Mouse (Mus musculus) midbrain, embryonic 12.5 days (tissue): ENCODE data around the gene Rps6kl1. TPM values are rescaled to one million over a fixed set of nuclear protein-coding genes. Genes with fewer than 3 reads are reported as not detected.

Experiments used
- ATAC-seq: fragments of 200-750 bp; cut with Nextera tagmentation; 2 replicates; pipeline ENCODE4 v1.8.0; 2017; ENCODE audit warnings: low read depth, moderate TSS enrichment, moderate library complexity; ENCODE audit not compliant: low FRiP score
- H3K27ac ChIP-seq: fragments of 300-500 bp; sonication (generic); replicated peaks from 2 replicates; pipeline ENCODE4 v1.5.1; 2016; ENCODE audit warnings: mild to moderate bottlenecking
- H3K27me3 ChIP-seq: fragments of 300-500 bp; sonication (generic); 2 replicates; pipeline ENCODE4 v1.6.1; 2016; ENCODE audit warnings: mild to moderate bottlenecking
- H3K36me3 ChIP-seq: fragments of 300-500 bp; sonication (generic); 2 replicates; pipeline ENCODE4 v1.6.1; 2016
- H3K4me1 ChIP-seq: fragments of 300-500 bp; sonication (generic); 2 replicates; pipeline ENCODE4 v1.6.1; 2016
- H3K4me2 ChIP-seq: fragments of 300-500 bp; sonication (generic); replicated peaks from 2 replicates; pipeline ENCODE4 v1.6.1; 2016; ENCODE audit warnings: mild to moderate bottlenecking, moderate library complexity
- H3K4me3 ChIP-seq: fragments of 300-500 bp; sonication (generic); 2 replicates; pipeline ENCODE4 v1.5.1; 2016; ENCODE audit warnings: mild to moderate bottlenecking
- H3K9ac ChIP-seq: fragments of 300-500 bp; sonication (generic); replicated peaks from 2 replicates; pipeline ENCODE4 v1.6.1; 2016; ENCODE audit warnings: mild to moderate bottlenecking, moderate library complexity
- H3K9me3 ChIP-seq: fragments of 300-500 bp; sonication (generic); 2 replicates; pipeline ENCODE4 v1.6.1; 2016; ENCODE audit warnings: mild to moderate bottlenecking
- WGBS: fragments of 180-500 bp; shearing (Covaris S2); methylation state at CpG from one replicate; pipeline ENCODE4 v1.1.7; 2016; 5-methylcytosine and 5-hydroxymethylcytosine counted together
- polyA plus RNA-seq: library from polyadenylated mRNA; unstranded; fragments of >200 nt; fragmentation: Nextera tagmentation; extraction: Ambion mirVana; gene quantifications from 2 replicates; pipeline ENCODE4 v1.2.1, GENCODE M21; 2016

Gene Rps6kl1
- polyA plus RNA-seq, 1 experiment from 2014 or later, result 6.1 TPM

DNA sequence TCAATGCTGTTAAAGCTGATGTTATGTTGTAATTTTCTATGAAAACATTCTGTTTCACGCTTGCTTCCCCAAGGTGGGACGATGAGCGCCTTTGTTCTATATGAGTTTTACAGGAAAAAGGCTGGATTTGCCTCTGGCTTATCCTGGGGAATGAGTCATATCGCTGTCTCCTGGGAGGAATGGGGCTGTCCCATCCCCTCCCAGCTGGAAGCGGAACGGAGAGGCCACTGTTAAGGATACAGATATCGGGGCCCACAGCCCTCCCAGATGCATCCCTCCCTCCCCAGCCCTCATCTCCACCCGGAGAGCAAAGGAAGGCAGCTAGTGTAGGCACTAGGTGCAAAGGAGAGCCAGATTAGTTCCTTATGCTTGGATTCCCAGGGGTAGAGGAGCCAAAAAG, 34.7 kb upstream of the Rps6kl1 start:
- H3K9me3 ChIP-seq, result no peaks in the 10 kb centered on the region
- H3K9ac ChIP-seq, result no peak overlapping the region
- no peak for ATAC-seq
- no peak overlapping the region for H3K4me2 ChIP-seq
- no peak overlapping the region for H3K27ac ChIP-seq
- H3K4me1 ChIP-seq, result peaks cover 13% of the 10 kb centered on the region
- 76% methylated on average over 8 of the region's 8 CpGs for WGBS
- no peaks in the 10 kb centered on the region for H3K36me3 ChIP-seq
- no peak overlapping the region for H3K4me3 ChIP-seq
- peaks cover 5% of the 10 kb centered on the region; the same call in 1 of the 2 replicates for H3K27me3 ChIP-seq

DNA sequence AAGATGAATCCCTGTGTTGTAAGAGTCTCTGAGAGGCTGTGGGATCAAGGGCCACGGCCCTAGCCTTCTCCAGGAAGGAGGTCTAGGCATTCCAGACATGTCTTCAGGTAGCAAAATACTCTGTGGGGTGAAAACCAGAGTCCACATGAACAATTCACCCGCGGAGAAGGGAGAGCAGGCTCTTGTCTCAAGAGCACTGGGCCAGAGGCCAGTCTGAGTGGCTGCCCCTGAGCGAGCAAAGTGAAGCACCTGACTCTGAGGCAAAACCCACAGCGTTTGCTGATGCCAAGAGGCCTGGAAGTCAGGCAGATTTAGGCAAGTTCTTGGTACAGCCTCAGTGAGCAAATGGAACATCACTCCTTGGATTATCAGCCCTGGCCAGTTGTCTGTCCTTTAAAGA, 33.1 kb upstream of the Rps6kl1 start:
- Histone ChIP-seq H3K27ac (no peak overlapping the region), H3K36me3 (no peaks in the 10 kb centered on the region), H3K4me2 (no peak overlapping the region), H3K4me1 (peaks cover 13% of the 10 kb centered on the region), H3K27me3 (peaks cover 9% of the 10 kb centered on the region), H3K9me3 (no peaks in the 10 kb centered on the region), H3K4me3 (no peak overlapping the region), H3K9ac (no peak overlapping the region)
- WGBS, result 68% methylated on average over 5 of the region's 5 CpGs
- ATAC-seq, result no peak

DNA sequence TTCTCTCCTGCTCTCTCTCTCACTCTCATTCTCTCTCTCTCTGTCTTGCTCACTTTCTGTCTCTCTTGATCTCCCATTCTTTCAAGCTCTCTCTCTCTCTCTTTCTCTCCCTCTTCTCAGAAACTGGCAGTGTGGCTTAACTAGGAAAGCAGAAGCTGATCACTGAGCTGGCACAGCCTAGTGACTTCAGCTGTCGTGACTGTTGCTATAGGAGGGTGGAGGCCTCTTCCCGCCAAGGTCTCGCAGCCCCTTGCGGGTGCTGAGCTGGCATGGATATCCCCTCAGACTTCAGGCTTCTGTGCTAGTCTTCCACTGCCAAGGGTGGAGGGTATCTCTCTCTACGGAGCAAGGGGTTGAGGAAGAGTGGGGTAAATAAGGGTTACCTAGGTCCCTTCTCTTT, 31.8 kb upstream of the Rps6kl1 start:
- Histone ChIP-seq H3K4me1 (peaks cover 13% of the 10 kb centered on the region), H3K4me2 (no peak overlapping the region), H3K27ac (no peak overlapping the region), H3K4me3 (no peak overlapping the region), H3K27me3 (peaks cover 17% of the 10 kb centered on the region), H3K36me3 (no peaks in the 10 kb centered on the region), H3K9me3 (no peaks in the 10 kb centered on the region), H3K9ac (no peak overlapping the region)
- WGBS, result 71% methylated on average over 5 of the region's 5 CpGs
- no peak for ATAC-seq

DNA sequence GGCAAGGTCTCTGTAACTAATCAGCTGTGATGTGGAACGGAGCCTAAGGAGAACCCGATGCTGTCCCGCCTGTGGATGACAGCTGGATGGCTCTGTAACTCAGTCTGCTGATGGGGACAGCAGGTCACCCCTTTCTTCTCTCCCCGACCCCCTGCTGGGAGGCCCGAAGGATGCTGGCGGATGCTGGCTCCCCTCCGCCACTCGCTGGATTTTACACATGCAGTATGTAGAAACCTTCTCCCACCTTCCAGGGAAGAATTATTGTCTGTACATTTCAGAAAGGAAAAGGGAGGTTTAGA, 31.2 kb upstream of the Rps6kl1 start:
- Histone ChIP-seq H3K36me3 (no peaks in the 10 kb centered on the region), H3K9ac (peak overlapping the region; percentile 25; the same call in 1 of the 2 replicates), H3K4me3 (no peak overlapping the region), H3K4me2 (peak overlapping the region; percentile 28), H3K4me1 (peaks cover 15% of the 10 kb centered on the region), H3K27me3 (peaks cover 23% of the 10 kb centered on the region), H3K9me3 (no peaks in the 10 kb centered on the region), H3K27ac (no peak overlapping the region)
- 8% methylated on average over 8 of the region's 8 CpGs for WGBS
- ATAC-seq, result no peak

DNA sequence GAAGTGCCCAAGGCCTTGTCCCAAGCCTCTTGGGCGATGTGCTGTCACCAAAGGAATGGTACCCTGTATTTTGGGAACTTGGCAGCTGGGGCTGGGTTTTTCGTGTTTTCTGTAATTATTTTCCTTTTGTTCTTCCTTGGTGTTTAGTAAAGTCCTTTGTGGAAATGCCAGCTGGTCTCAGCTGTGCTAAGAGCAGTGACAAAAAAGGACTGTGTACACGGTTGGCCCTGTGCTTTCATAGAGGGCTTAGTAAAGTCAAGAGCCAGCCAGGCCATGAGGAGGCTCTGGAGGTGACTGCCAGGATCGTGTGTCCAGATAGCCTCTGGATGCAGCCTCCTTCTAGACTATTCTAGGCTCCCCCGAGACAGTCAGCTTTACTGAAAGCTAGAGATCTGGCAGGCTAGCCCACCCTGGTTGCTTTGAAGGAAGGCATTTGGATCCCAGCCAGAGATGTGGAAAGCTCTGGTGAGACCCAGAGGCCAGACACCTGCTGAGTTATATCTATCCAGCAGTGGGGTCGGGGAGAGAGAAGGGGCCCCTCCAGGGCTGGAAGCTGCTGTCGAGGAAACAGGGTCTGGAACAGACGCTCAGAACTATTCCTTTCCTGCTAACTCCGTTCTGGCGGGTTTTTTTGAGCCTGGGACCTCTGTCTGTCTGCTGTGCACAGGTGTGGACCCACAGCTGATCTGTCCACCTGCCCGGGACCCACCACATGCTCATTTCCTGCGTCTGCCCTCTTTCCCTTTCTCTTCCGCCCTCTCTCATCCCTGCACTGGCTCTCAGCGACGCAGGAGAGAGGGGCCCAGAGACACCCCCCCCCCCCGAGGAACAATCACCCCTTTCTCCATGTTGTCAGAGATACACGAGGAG, 30.6 kb upstream of the Rps6kl1 start:
- Histone ChIP-seq H3K4me3 (no peak overlapping the region), H3K9me3 (no peaks in the 10 kb centered on the region), H3K36me3 (no peaks in the 10 kb centered on the region), H3K27ac (no peak overlapping the region), H3K4me2 (peak overlapping the region; percentile 28), H3K27me3 (peaks cover 29% of the 10 kb centered on the region), H3K9ac (peak overlapping the region; percentile 25; the same call in 1 of the 2 replicates), H3K4me1 (peaks cover 21% of the 10 kb centered on the region)
- 0 out of 2 replicates have a peak, but pooled peaks have one; percentile 16 for ATAC-seq
- 29% methylated on average over 17 of the region's 17 CpGs for WGBS

DNA sequence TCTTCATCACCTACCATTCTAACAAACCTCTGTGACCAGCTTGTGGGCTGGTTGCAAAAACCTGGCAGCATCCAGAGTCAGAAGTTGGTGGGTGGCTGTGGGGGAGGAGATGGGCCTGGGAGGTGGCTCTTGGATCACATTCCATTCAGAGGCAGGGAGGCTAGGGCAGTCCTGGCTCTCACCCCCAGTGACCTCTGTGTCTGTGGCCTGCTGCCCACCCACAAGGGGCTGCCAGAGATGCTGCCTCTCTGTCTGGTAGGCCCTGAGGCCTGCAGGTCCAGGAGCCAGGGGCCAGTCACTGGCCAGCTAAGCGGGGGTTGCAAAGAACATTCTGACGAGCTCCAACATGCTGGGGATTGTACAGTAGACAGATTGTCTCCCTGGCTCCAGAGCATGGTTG, 27.2 kb upstream of the Rps6kl1 start:
- Histone ChIP-seq H3K9ac (no peak overlapping the region), H3K27ac (no peak overlapping the region), H3K27me3 (peaks cover 36% of the 10 kb centered on the region), H3K36me3 (no peaks in the 10 kb centered on the region), H3K4me1 (peaks cover 41% of the 10 kb centered on the region), H3K4me2 (no peak overlapping the region), H3K9me3 (no peaks in the 10 kb centered on the region), H3K4me3 (no peak overlapping the region)
- ATAC-seq, result no peak
- 64% methylated on average over 2 of the region's 2 CpGs for WGBS

DNA sequence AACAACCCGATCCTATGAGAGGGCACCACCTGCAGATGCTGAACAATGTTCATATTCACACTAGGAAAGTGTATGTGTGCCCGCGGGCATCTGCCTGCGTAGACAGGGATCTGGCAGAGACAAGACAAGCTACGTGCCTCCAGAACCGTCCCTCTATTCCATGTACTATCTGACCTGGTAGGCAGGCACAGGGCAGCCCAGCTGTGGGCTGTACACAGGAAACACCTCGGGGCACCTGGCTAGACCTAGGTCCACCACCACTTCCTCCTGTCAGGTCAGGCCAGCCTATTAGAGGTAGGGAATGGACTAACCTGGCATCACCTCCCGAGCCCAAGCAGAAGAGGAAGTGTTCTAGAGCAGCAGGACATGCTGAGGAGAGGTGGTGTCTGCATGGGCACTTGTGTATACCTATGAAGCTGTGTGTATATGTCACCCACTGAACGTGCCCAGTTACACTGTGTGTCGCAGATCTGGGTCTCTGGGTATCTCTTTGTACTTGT, 26.7 kb upstream of the Rps6kl1 start, which contains the start of gene Pgf:
Pgf (minus strand) TSS at position 51 of the 500 bp plus-strand sequence.
- H3K4me3 ChIP-seq, result peak within 1 kb of the TSS; percentile 31
- ATAC-seq, result no peak
- H3K36me3 ChIP-seq, result no peaks in the 10 kb centered on the region
- peak within 1 kb of the TSS; percentile 41 for H3K9ac ChIP-seq
- no peak within 1 kb of the TSS for H3K27ac ChIP-seq
- H3K4me2 ChIP-seq, result peak within 1 kb of the TSS; percentile 52
- H3K9me3 ChIP-seq, result no peaks in the 10 kb centered on the region
- 75% methylated on average over 10 of the region's 10 CpGs for WGBS
- peaks cover 41% of the 10 kb centered on the region for H3K4me1 ChIP-seq
- peaks cover 32% of the 10 kb centered on the region for H3K27me3 ChIP-seq

DNA sequence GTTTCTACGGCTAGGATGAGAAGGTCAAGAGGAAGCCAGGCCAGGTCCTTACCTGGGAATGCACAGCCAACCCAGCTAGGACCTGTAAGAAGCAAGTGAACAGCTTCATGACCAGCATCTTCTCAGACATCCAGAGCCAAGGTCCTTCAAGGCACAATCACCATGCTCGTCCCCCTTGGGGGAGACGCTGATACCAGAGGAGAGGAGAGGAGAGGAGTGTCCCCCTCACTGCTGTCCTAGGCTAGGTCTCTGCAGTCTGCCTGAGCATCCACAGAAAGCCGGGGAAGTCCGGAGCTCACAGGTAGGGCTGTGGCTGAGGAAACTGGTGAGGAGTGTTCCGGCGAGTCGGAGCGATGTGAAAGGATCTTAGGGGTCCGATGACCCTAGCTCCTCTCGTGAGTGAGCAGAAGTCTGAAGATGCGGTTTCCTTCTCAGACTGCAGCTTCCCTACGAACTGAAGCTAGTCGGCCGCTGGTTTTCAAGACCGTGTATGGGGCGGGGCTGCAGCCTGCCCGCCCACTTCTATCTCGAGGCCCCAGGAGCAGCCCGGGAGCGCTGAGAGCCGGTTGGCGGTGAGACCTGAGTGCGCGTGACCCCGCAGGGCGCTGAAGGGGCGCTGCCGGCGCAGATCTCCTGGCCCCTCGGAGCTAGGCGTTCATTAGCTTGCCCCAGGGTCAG, 25.9 kb upstream of the Rps6kl1 start:
- Histone ChIP-seq H3K27me3 (peaks cover 31% of the 10 kb centered on the region), H3K9ac (peak overlapping the region; percentile 41), H3K4me1 (peaks cover 35% of the 10 kb centered on the region), H3K36me3 (no peaks in the 10 kb centered on the region), H3K4me2 (peak overlapping the region; percentile 52), H3K27ac (no peak overlapping the region), H3K4me3 (peak overlapping the region; percentile 31), H3K9me3 (no peaks in the 10 kb centered on the region)
- WGBS, result 3% methylated on average over 32 of the region's 32 CpGs
- no peak for ATAC-seq

DNA sequence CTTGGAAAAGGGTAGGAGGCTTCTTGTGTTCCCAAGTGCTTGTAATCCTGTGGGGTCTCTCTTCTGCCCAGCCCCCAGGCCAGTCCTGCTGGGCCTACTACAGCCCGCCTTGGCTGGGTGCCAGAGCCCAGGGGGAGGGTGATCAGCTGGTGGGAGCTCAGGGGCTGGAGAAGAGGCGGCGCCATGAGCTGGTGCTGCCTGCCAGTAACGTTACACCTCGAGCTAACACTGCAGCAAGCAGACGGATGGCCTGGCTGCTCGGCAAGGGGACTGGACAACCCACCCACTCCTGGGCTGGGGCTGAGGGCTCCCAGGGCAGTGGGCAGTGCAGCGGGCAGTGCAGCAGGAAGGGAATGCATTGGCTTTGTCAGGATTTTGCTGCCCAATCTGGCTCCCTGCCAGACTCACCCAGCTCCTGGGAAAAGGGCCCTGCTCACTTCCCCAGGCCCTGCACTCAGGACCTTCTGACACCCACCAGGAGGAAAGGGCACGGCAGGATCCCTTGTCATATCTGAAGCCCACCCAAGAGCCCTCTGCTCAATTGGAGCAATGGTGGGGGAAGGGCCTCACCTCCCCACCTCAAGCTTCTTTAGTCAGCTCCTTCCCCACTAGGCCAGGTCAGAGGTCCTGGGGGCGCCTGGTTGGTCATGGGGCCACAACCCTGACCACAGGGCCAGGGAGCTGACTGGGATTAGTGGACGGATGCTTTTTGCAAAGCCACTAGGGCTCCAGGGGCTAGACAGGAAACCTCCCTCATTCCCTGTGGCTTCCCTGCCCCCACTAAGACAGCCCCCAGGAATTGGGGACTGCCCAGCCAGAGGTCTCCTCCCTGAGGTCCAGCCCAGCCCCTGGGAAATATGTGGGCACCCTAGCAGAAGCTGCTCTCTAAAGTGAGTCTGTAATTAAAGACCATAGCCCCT, 25.1 kb upstream of the Rps6kl1 start:
- Histone ChIP-seq H3K36me3 (no peaks in the 10 kb centered on the region), H3K4me1 (peaks cover 28% of the 10 kb centered on the region), H3K27me3 (peaks cover 31% of the 10 kb centered on the region), H3K9ac (peak overlapping the region; percentile 41), H3K27ac (peak overlapping the region; percentile 60; the same call in 1 of the 2 replicates), H3K4me2 (peak overlapping the region; percentile 52), H3K9me3 (no peaks in the 10 kb centered on the region), H3K4me3 (peak overlapping the region; percentile 31; the same call in 1 of the 2 replicates)
- ATAC-seq, result peak; percentile 86
- 7% methylated on average over 11 of the region's 11 CpGs for WGBS

DNA sequence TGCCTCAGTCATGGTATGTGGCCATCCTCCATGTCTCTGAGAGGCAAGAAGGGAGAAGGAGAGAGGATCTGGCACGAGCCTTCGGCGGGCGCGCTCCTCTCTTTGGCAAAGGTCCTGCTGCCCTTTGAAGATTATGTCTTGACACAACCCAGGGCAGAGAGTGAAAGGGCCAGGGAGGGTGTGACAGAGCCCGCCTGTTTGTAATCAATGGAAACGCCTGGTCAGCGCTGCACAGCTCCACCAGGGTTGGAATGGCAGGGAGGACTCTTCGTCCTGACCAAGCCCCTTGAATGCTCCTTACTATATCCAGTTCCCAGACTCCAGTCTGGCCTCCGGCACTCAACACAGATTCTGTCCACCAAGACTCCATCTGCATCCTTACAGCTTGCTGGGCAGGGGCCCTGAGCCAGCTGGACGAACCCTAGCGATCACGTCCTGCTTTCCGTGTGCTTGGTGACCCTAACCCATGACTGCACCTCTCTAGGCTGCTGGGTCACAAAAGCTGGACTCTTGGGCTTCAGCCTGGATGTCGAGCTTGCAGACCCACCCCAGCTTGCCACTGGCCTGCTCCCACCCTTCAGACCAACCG, 24.1 kb upstream of the Rps6kl1 start:
- no peak overlapping the region for H3K27ac ChIP-seq
- ATAC-seq, result no peak

DNA sequence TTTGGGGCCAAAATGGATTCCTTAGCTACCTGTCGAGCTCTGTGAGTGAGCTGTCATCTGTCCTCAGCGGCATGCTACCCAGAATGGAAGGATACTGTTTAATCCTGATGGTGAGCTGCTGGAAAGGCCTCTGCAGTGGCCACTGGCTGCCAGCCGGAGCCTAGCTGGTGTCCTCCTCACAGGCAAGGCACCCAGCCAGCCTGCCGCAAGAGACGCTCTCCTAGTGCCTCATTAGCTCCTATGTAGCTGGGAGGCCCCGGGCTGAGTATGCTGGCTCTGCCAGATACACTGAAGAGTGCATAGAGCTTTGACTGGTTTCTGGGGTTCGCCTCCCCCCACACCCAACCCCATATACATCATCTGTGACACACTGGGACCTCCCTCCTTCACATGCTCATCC, 23.0 kb upstream of the Rps6kl1 start:
- H3K36me3 ChIP-seq, result no peaks in the 10 kb centered on the region
- H3K4me3 ChIP-seq, result no peak overlapping the region
- WGBS, result 75% methylated on average over 7 of the region's 7 CpGs
- H3K27ac ChIP-seq, result no peak overlapping the region
- no peak overlapping the region for H3K4me2 ChIP-seq
- H3K9me3 ChIP-seq, result no peaks in the 10 kb centered on the region
- H3K9ac ChIP-seq, result no peak overlapping the region
- H3K27me3 ChIP-seq, result peaks cover 30% of the 10 kb centered on the region
- H3K4me1 ChIP-seq, result peaks cover 34% of the 10 kb centered on the region
- no peak for ATAC-seq

More for the DNA sequence above, 24.1 kb upstream of the Rps6kl1 start:
- Histone ChIP-seq H3K9ac (no peak overlapping the region), H3K4me3 (peak overlapping the region; percentile 31), H3K9me3 (no peaks in the 10 kb centered on the region), H3K27me3 (peaks cover 32% of the 10 kb centered on the region), H3K4me1 (peaks cover 28% of the 10 kb centered on the region), H3K36me3 (no peaks in the 10 kb centered on the region), H3K4me2 (peak overlapping the region; percentile 52)
- WGBS, result 39% methylated on average over 16 of the region's 16 CpGs
